Mouse (Mus musculus) frontal cortex, adult (tissue): ENCODE results near the gene Rai1.

Experiments
- ATAC-seq: cut with Nextera tagmentation; 2 replicates; pipeline ENCODE4 v1.9.2; 2017; ENCODE audit warnings: mild to moderate bottlenecking, moderate library complexity, mixed read lengths; ENCODE audit not compliant: low TSS enrichment

Rai1 gene

GRCm38 (mm10) chr11:60094909-60095810 lies 9.7 kb upstream of the Rai1 start:
- no peak for ATAC-seq

- ATAC-seq = no peak
Measured at GRCm38 (mm10) chr11:60099555-60100186, 5.1 kb upstream of the Rai1 start.

- no peak for ATAC-seq
Measured at GRCm38 (mm10) chr11:60100827-60101555, 3.8 kb upstream of the Rai1 start.

GRCm38 (mm10) chr11:60101986-60102385 lies 2.8 kb upstream of the Rai1 start:
- no peak for ATAC-seq

- no peak for ATAC-seq
Measured at GRCm38 (mm10) chr11:60102664-60103063, 2.1 kb upstream of the Rai1 start.

GRCm38 (mm10) chr11:60103567-60103966 lies 1.2 kb upstream of the Rai1 start:
- ATAC-seq = no peak

- ATAC-seq = peak; percentile 55
Measured at GRCm38 (mm10) chr11:60105593-60106542, 1.1 kb downstream of the Rai1 start.

- ATAC-seq = peak; percentile 72
Measured at GRCm38 (mm10) chr11:60106543-60107110, 1.8 kb downstream of the Rai1 start.

GRCm38 (mm10) chr11:60107449-60107848 lies 2.6 kb downstream of the Rai1 start:
- no peak for ATAC-seq

- no peak for ATAC-seq
Measured at GRCm38 (mm10) chr11:60108631-60109172, 3.9 kb downstream of the Rai1 start.

GRCm38 (mm10) chr11:60110386-60110785 lies 5.6 kb downstream of the Rai1 start:
- no peak for ATAC-seq

GRCm38 (mm10) chr11:60111576-60111975 lies 6.8 kb downstream of the Rai1 start:
- ATAC-seq = no peak

GRCm38 (mm10) chr11:60113624-60114023 lies 8.8 kb downstream of the Rai1 start:
- ATAC-seq = no peak

GRCm38 (mm10) chr11:60114296-60115023 lies 9.6 kb downstream of the Rai1 start:
- peak; percentile 14; the same call in 1 of the 2 replicates for ATAC-seq

- peak; percentile 88 for ATAC-seq
Measured at GRCm38 (mm10) chr11:60115024-60115538, 10.3 kb downstream of the Rai1 start.

GRCm38 (mm10) chr11:60115638-60116276 lies 10.9 kb downstream of the Rai1 start:
- no peak for ATAC-seq

- ATAC-seq = no peak
Measured at GRCm38 (mm10) chr11:60120586-60121262, 15.9 kb downstream of the Rai1 start.

- ATAC-seq = no peak
Measured at GRCm38 (mm10) chr11:60122611-60123010, 17.8 kb downstream of the Rai1 start.

GRCm38 (mm10) chr11:60127048-60127447 lies 22.2 kb downstream of the Rai1 start:
- no peak for ATAC-seq
